Mouse (Mus musculus): ENCODE measurements around the gene Carmil2. TPM values are rescaled to one million over a fixed set of nuclear protein-coding genes. Genes with fewer than 3 reads are reported as not detected.

The Carmil2 gene
- polyA plus RNA-seq, 1 experiment from 2014 or later = 1.1 TPM

Other genes starting within 250 kb of the Carmil2 start
- gene Tppp3, start 214.7 kb upstream of the Carmil2 start, polyA plus RNA-seq (2015; fragmentation: Nextera tagmentation; extraction: Ambion mirVana) = 38.1 and 39.3 TPM in 2 replicates
- gene Zdhhc1, start 189.4 kb upstream of the Carmil2 start, polyA plus RNA-seq (2015; fragmentation: Nextera tagmentation; extraction: Ambion mirVana) = 20.1 and 22.6 TPM in 2 replicates
- 2.7 and 3.0 TPM in 2 replicates for gene Hsd11b2, start 167.5 kb upstream of the Carmil2 start, polyA plus RNA-seq (2015; fragmentation: Nextera tagmentation; extraction: Ambion mirVana)
- gene Atp6v0d1, start 120.2 kb upstream of the Carmil2 start, polyA plus RNA-seq (2015; fragmentation: Nextera tagmentation; extraction: Ambion mirVana) = 78.2 and 89.4 TPM in 2 replicates
- 18.4 and 18.5 TPM in 2 replicates for gene Ripor1, start 81.0 kb upstream of the Carmil2 start, polyA plus RNA-seq (2015; fragmentation: Nextera tagmentation; extraction: Ambion mirVana)
- gene Ctcf, start 49.7 kb upstream of the Carmil2 start, polyA plus RNA-seq (2015; fragmentation: Nextera tagmentation; extraction: Ambion mirVana) = 96.4 and 106 TPM in 2 replicates
- 0.57 and 0.88 TPM in 2 replicates for gene Agrp, start 48.9 kb upstream of the Carmil2 start, polyA plus RNA-seq (2015; fragmentation: Nextera tagmentation; extraction: Ambion mirVana)
- 46.1 and 51.1 TPM in 2 replicates for gene Acd, start 14.8 kb downstream of the Carmil2 start, polyA plus RNA-seq (2015; fragmentation: Nextera tagmentation; extraction: Ambion mirVana)
- gene Pard6a, start 14.9 kb downstream of the Carmil2 start, polyA plus RNA-seq (2015; fragmentation: Nextera tagmentation; extraction: Ambion mirVana) = 12.7 and 13.4 TPM in 2 replicates
- 0.13 TPM in 1 of 2 replicates, not detected in the other for gene 4933405L10Rik, start 21.4 kb downstream of the Carmil2 start, polyA plus RNA-seq (2015; fragmentation: Nextera tagmentation; extraction: Ambion mirVana)
- gene Enkd1, start 21.9 kb downstream of the Carmil2 start, polyA plus RNA-seq (2015; fragmentation: Nextera tagmentation; extraction: Ambion mirVana) = 15.8 and 17.3 TPM in 2 replicates
- 10.5 and 10.6 TPM in 2 replicates for gene Gfod2, start 72.4 kb downstream of the Carmil2 start, polyA plus RNA-seq (2015; fragmentation: Nextera tagmentation; extraction: Ambion mirVana)
- 8.5 and 8.9 TPM in 2 replicates for gene Ranbp10, start 141.1 kb downstream of the Carmil2 start, polyA plus RNA-seq (2015; fragmentation: Nextera tagmentation; extraction: Ambion mirVana)
- not detected in 2 replicates for gene Tsnaxip1, start 141.5 kb downstream of the Carmil2 start, polyA plus RNA-seq (2015; fragmentation: Nextera tagmentation; extraction: Ambion mirVana)
- gene Cenpt, start 167.0 kb downstream of the Carmil2 start, polyA plus RNA-seq (2015; fragmentation: Nextera tagmentation; extraction: Ambion mirVana) = 33.6 and 34.9 TPM in 2 replicates
- 54.9 and 60.0 TPM in 2 replicates for gene Thap11, start 168.9 kb downstream of the Carmil2 start, polyA plus RNA-seq (2015; fragmentation: Nextera tagmentation; extraction: Ambion mirVana)
- 192 and 253 TPM in 2 replicates for gene Nutf2, start 174.3 kb downstream of the Carmil2 start, polyA plus RNA-seq (2015; fragmentation: Nextera tagmentation; extraction: Ambion mirVana)
- 35.9 and 38.4 TPM in 2 replicates for gene Edc4, start 194.6 kb downstream of the Carmil2 start, polyA plus RNA-seq (2015; fragmentation: Nextera tagmentation; extraction: Ambion mirVana)
- gene Nrn1l, start 207.3 kb downstream of the Carmil2 start, polyA plus RNA-seq (2015; fragmentation: Nextera tagmentation; extraction: Ambion mirVana) = 0.34 and 0.96 TPM in 2 replicates
- gene Pskh1, start 214.2 kb downstream of the Carmil2 start, polyA plus RNA-seq (2015; fragmentation: Nextera tagmentation; extraction: Ambion mirVana) = 26.0 and 28.9 TPM in 2 replicates
- gene Ctrl, start 247.6 kb downstream of the Carmil2 start, polyA plus RNA-seq (2015; fragmentation: Nextera tagmentation; extraction: Ambion mirVana) = 0.82 and 3.2 TPM in 2 replicates